Mouse (Mus musculus): ENCODE data around the gene Cic. TPM values are rescaled to one million over a fixed set of nuclear protein-coding genes. Genes with fewer than 3 reads are reported as not detected.
A peak's percentile ranks its signal among the peaks of the same experiment; 100 is the strongest.
"Not testable (repeated sequence)": the region's sequence is repeated elsewhere in the genome, so short reads cannot be mapped to it uniquely, and the experiment has no call there.

The Cic gene
- polyA plus RNA-seq, 1 experiment from 2014 or later = 38.7 TPM

DNA sequence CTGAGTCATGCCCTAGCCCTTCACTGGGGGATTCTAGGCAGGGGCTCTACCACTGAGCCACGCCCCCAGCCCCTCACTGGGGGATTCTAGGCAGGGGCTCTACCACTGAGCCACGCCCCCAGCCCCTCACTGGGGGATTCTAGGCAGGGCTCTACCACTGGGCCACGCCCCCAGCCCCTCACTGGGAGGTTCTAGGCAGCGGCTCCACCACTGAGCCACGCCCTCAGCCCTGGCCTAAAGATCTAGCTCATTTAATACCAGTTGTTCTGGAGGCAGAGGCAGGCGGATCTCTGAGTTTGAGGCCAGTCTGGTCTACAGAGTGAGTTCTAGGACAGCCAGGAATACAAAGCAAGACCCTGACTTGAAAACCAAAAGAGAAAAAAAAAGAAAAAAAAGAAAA, 57.9 kb downstream of the Cic start:
- H3K36me3 ChIP-seq (ENCODE audit: control insufficient read depth, insufficient read depth, low read length) = peaks cover 23% of the 10 kb centered on the region
- H3K27me3 ChIP-seq (replicated peaks; ENCODE audit: control insufficient read depth, insufficient read depth, low read length); H3K4me1 ChIP-seq (ENCODE audit: control insufficient read depth, insufficient read depth, low read length); H3K4me3 ChIP-seq (ENCODE audit: low read depth, low read length); H3K9me3 ChIP-seq (replicated peaks; ENCODE audit: control insufficient read depth, low read length); H3K4me2 ChIP-seq (ENCODE audit: low read length); H3K27ac ChIP-seq (ENCODE audit: low read depth, low read length); ATAC-seq; H3K9ac ChIP-seq (ENCODE audit: low read length); DNase-seq (ENCODE audit: low spot score): not testable (repeated sequence)
- 87% methylated on average over 6 of the region's 6 CpGs for WGBS

DNA sequence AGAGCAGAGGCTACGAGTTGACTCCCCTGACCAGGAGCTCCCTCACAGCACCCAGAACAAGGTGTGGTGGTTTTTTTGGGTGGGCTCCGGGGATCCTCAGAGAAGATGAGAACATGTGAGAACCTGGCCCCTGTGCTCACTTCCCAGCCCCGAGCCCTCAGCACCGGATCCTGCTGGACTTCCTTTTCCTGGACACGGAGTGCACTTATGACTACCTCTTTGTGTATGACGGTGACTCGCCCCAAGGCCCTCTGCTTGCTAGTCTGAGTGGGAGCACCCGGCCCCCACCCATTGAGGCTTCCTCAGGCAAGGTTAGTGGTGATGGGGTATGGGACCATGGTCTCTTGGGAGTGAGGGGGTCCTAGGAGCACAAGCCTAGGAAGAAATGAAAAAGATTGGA, 58.7 kb downstream of the Cic start:
- no peak overlapping the region for H3K9ac ChIP-seq (ENCODE audit: low read length)
- H3K4me1 ChIP-seq (ENCODE audit: control insufficient read depth, insufficient read depth, low read length) = no peaks in the 10 kb centered on the region; the same call in 1 of the 2 replicates
- ATAC-seq (no peak), DNase-seq (ENCODE audit: low spot score) (no peak)
- no peak overlapping the region for H3K27ac ChIP-seq (ENCODE audit: low read depth, low read length)
- H3K9me3 ChIP-seq (replicated peaks; ENCODE audit: control insufficient read depth, low read length) = no peaks in the 10 kb centered on the region
- whole genome bisulfite sequencing = 95% methylated on average over 8 of the region's 8 CpGs
- no peaks in the 10 kb centered on the region for H3K27me3 ChIP-seq (replicated peaks; ENCODE audit: control insufficient read depth, insufficient read depth, low read length)
- H3K36me3 ChIP-seq (ENCODE audit: control insufficient read depth, insufficient read depth, low read length) = peaks cover 31% of the 10 kb centered on the region
- no peak overlapping the region for H3K4me2 ChIP-seq (ENCODE audit: low read length)
- no peak overlapping the region for H3K4me3 ChIP-seq (ENCODE audit: low read depth, low read length)

DNA sequence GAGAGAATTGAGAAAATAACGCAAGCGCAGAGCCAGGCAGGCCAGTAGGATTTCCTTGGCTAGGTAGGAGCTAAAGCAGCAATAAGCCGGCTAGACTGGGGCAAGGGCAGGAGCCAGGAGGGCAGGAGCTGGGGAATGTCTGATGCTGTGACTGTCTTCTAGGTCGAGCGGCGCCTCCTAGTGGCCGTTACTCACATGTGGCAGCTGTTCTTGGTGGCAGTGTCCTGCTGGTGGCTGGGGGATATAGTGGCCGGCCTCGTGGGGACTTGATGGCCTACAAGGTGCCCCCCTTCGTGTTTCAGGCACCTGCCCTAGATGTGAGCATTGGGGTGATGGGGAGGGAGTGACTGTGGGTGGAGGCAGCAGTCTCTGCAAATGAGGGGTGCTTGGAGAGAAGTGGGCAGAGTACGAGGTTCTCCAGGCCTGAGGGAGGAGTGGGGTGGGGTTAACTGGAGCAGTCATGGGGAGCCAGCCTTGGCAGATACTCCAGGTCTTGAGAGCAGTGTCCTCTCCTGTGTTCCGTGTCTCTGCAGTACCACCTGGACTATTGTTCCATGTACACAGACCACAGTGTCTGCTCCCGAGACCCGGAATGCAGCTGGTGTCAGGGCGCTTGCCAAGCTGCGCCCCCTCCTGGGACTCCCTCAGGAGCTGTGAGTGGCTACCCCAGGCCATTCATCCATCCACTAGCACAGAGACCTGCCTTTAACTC, 66.2 kb downstream of the Cic start:
- Histone ChIP-seq H3K27ac (ENCODE audit: low read depth, low read length) (no peak overlapping the region), H3K4me2 (ENCODE audit: low read length) (no peak overlapping the region), H3K4me3 (ENCODE audit: low read depth, low read length) (no peak overlapping the region), H3K36me3 (ENCODE audit: control insufficient read depth, insufficient read depth, low read length) (peaks cover 63% of the 10 kb centered on the region), H3K9ac (ENCODE audit: low read length) (no peak overlapping the region), H3K27me3 (replicated peaks; ENCODE audit: control insufficient read depth, insufficient read depth, low read length) (no peaks in the 10 kb centered on the region), H3K9me3 (replicated peaks; ENCODE audit: control insufficient read depth, low read length) (no peaks in the 10 kb centered on the region), H3K4me1 (ENCODE audit: control insufficient read depth, insufficient read depth, low read length) (no peaks in the 10 kb centered on the region)
- ATAC-seq (peak; percentile 57; the same call in 1 of the 2 replicates), DNase-seq (ENCODE audit: low spot score) (peak; percentile 75)
- WGBS = 42% methylated on average over 16 of the region's 16 CpGs

DNA sequence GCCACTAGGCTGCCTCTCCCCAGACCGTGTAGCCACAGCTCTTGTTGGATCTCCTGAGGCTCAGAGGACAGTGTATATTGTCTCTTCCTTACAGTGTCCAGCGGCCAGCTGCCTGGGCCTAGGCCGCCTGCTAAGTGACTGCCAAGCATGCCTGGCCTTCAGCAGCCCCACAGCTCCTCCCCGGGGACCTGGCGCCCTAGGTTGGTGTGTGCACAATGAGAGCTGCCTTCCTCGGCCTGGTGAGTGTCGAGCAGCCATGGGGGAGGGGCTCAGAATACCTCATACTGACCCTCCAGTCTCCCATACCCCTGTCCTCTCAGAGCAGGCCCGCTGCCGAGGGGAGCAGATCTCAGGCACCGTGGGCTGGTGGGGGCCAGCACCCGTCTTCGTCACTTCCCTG, 67.0 kb downstream of the Cic start:
- H3K27ac ChIP-seq (ENCODE audit: low read depth, low read length) = no peak overlapping the region
- no peak overlapping the region for H3K4me3 ChIP-seq (ENCODE audit: low read depth, low read length)
- DNase-seq (ENCODE audit: low spot score) (no peak), ATAC-seq (no peak)
- no peak overlapping the region for H3K4me2 ChIP-seq (ENCODE audit: low read length)
- WGBS = 79% methylated on average over 12 of the region's 12 CpGs
- H3K36me3 ChIP-seq (ENCODE audit: control insufficient read depth, insufficient read depth, low read length) = peaks cover 63% of the 10 kb centered on the region
- no peaks in the 10 kb centered on the region for H3K27me3 ChIP-seq (replicated peaks; ENCODE audit: control insufficient read depth, insufficient read depth, low read length)
- H3K9ac ChIP-seq (ENCODE audit: low read length) = no peak overlapping the region
- H3K9me3 ChIP-seq (replicated peaks; ENCODE audit: control insufficient read depth, low read length) = no peaks in the 10 kb centered on the region
- H3K4me1 ChIP-seq (ENCODE audit: control insufficient read depth, insufficient read depth, low read length) = no peaks in the 10 kb centered on the region

DNA sequence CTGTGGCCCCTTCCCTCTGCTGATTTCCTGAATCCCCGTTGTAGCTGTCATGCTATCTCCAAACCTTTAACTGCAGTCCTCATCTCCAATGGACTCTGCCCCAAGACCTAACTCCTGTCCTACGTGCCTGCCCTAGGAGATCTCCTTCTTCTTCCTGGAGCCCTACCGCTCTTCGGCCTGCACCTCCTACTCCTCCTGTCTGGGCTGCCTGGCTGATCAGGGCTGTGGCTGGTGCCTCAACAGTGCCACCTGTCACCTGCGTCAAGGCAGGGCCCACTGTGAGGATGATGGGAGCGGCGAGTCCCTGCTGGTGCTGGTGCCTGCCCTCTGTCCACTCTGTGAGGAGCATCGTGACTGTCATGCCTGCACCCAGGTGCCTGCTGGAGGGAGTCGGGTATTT, 71.8 kb downstream of the Cic start:
- Histone ChIP-seq H3K4me2 (ENCODE audit: low read length) (no peak overlapping the region), H3K27me3 (replicated peaks; ENCODE audit: control insufficient read depth, insufficient read depth, low read length) (no peaks in the 10 kb centered on the region), H3K4me3 (ENCODE audit: low read depth, low read length) (no peak overlapping the region), H3K9ac (ENCODE audit: low read length) (no peak overlapping the region), H3K27ac (ENCODE audit: low read depth, low read length) (no peak overlapping the region), H3K36me3 (ENCODE audit: control insufficient read depth, insufficient read depth, low read length) (peaks cover 74% of the 10 kb centered on the region), H3K4me1 (ENCODE audit: control insufficient read depth, insufficient read depth, low read length) (no peaks in the 10 kb centered on the region), H3K9me3 (replicated peaks; ENCODE audit: control insufficient read depth, low read length) (no peaks in the 10 kb centered on the region)
- WGBS = 94% methylated on average over 9 of the region's 9 CpGs
- ATAC-seq (no peak), DNase-seq (ENCODE audit: low spot score) (no peak)

DNA sequence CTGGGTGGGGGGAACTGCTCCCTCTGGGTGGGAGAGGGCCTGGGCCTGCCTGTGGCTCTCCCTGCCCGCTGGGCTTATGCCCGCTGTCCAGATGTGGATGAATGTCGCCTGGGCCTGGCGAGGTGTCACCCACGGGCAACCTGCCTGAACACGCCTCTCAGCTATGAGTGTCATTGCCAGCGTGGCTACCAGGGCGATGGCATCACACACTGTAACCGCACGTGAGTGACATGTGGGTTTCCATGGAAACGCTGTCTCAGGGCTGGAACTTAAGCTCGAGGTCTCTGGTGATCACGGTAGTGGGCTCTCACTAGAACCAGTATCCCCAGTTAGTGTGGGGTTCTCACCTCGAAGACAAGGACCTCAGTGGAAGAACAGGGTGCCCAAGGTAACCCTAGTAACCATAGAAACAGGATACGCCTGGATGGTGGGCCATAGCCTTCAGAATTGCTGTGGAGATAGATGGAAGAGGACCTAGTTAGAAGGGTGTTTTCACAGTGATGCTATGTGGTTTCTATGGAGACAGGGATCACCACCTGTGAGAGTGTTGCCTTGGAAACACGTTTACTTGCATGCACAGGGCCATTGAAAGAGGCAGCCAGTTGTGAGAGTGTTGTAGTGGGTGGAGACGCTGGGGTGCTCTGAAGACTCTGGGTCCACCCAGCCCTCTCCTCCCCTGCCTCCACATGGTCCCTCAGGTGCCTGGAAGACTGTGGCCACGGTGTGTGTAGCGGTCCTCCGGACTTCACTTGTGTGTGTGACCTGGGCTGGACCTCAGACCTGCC, 73.7 kb downstream of the Cic start:
- Histone ChIP-seq H3K4me1 (ENCODE audit: control insufficient read depth, insufficient read depth, low read length) (no peaks in the 10 kb centered on the region), H3K4me2 (ENCODE audit: low read length) (no peak overlapping the region), H3K27ac (ENCODE audit: low read depth, low read length) (peak overlapping the region; percentile 14; the same call in 1 of the 2 replicates), H3K9me3 (replicated peaks; ENCODE audit: control insufficient read depth, low read length) (no peaks in the 10 kb centered on the region), H3K4me3 (ENCODE audit: low read depth, low read length) (no peak overlapping the region), H3K27me3 (replicated peaks; ENCODE audit: control insufficient read depth, insufficient read depth, low read length) (no peaks in the 10 kb centered on the region), H3K36me3 (ENCODE audit: control insufficient read depth, insufficient read depth, low read length) (peaks cover 64% of the 10 kb centered on the region), H3K9ac (ENCODE audit: low read length) (no peak overlapping the region)
- 72% methylated on average over 20 of the region's 20 CpGs for WGBS
- DNase-seq (ENCODE audit: low spot score) (peak; percentile 60), ATAC-seq (peak; percentile 51; the same call in 1 of the 2 replicates)

Small RNA genes lying within 50 kb of the gene (microRNA-seq; reads per million reads assigned to microRNA genes)
- gene Mir7048 = not detected

Other genes starting within 250 kb of the Cic start
- gene Grik5, start 195.4 kb upstream of the Cic start, polyA plus RNA-seq (2014; fragmentation: Nextera tagmentation; extraction: Ambion mirVana) = 11.2 and 14.2 TPM in 2 replicates
- gene Zfp574, start 195.1 kb upstream of the Cic start, polyA plus RNA-seq (2014; fragmentation: Nextera tagmentation; extraction: Ambion mirVana) = 18.9 and 28.4 TPM in 2 replicates
- 15.5 and 21.1 TPM in 2 replicates for gene Pou2f2, start 88.0 kb upstream of the Cic start, polyA plus RNA-seq (2014; fragmentation: Nextera tagmentation; extraction: Ambion mirVana)
- 10.8 and 12.5 TPM in 2 replicates for gene Dedd2, start 47.1 kb upstream of the Cic start, polyA plus RNA-seq (2014; fragmentation: Nextera tagmentation; extraction: Ambion mirVana)
- gene Zfp526, start 46.3 kb upstream of the Cic start, polyA plus RNA-seq (2014; fragmentation: Nextera tagmentation; extraction: Ambion mirVana) = 2.3 and 2.8 TPM in 2 replicates
- gene Gsk3a, start 29.9 kb upstream of the Cic start, polyA plus RNA-seq (2014; fragmentation: Nextera tagmentation; extraction: Ambion mirVana) = 20.2 and 20.5 TPM in 2 replicates
- 7.7 and 8.2 TPM in 2 replicates for gene Erf, start 16.9 kb upstream of the Cic start, polyA plus RNA-seq (2014; fragmentation: Nextera tagmentation; extraction: Ambion mirVana)
- 574 and 635 TPM in 2 replicates for gene Pafah1b3, start 30.3 kb downstream of the Cic start, polyA plus RNA-seq (2014; fragmentation: Nextera tagmentation; extraction: Ambion mirVana)
- gene Prr19, start 33.7 kb downstream of the Cic start, polyA plus RNA-seq (2014; fragmentation: Nextera tagmentation; extraction: Ambion mirVana) = 1.8 and 2.2 TPM in 2 replicates
- gene Tmem145, start 38.4 kb downstream of the Cic start, polyA plus RNA-seq (2014; fragmentation: Nextera tagmentation; extraction: Ambion mirVana) = 14.5 and 25.5 TPM in 2 replicates
- 13.3 and 17.5 TPM in 2 replicates for gene Megf8, start 49.5 kb downstream of the Cic start, polyA plus RNA-seq (2014; fragmentation: Nextera tagmentation; extraction: Ambion mirVana)
- not detected in 2 replicates for gene Cnfn, start 102.0 kb downstream of the Cic start, polyA plus RNA-seq (2014; fragmentation: Nextera tagmentation; extraction: Ambion mirVana)
- 5.3 and 8.3 TPM in 2 replicates for gene Lipe, start 131.0 kb downstream of the Cic start, polyA plus RNA-seq (2014; fragmentation: Nextera tagmentation; extraction: Ambion mirVana)
- not detected in 2 replicates for gene Cxcl17, start 145.2 kb downstream of the Cic start, polyA plus RNA-seq (2014; fragmentation: Nextera tagmentation; extraction: Ambion mirVana)
- gene Ceacam1, start 209.9 kb downstream of the Cic start, polyA plus RNA-seq (2014; fragmentation: Nextera tagmentation; extraction: Ambion mirVana) = 0.95 and 0.99 TPM in 2 replicates

Data from forebrain, embryonic 14.5 days (tissue).